Mouse (Mus musculus) forebrain, embryonic 14.5 days (tissue): ENCODE results near the gene Dapk2. TPM values are rescaled to one million over a fixed set of nuclear protein-coding genes. Genes with fewer than 3 reads are reported as not detected.

Source experiments
- ATAC-seq: fragments of 200-750 bp; cut with Nextera tagmentation; 2 replicates; pipeline ENCODE4 v1.8.0; 2017; ENCODE audit warnings: mild to moderate bottlenecking, moderate library complexity
- DNase-seq: peaks from one replicate; pipeline ENCODE4 v3.0.0-alpha.2; 2015; ENCODE audit warnings: low spot score
- H3K27ac ChIP-seq: fragments of 300-500 bp; sonication (generic); 2 replicates; pipeline ENCODE4 v1.5.1; 2014; ENCODE audit warnings: low read depth, mild to moderate bottlenecking, control low read depth, low read length, moderate library complexity
- H3K27me3 ChIP-seq: fragments of 300-500 bp; sonication (generic); replicated peaks from 2 replicates; pipeline ENCODE4 v1.6.1; 2014; ENCODE audit warnings: low read length, control low read depth, mixed read lengths; ENCODE audit not compliant: control insufficient read depth, insufficient read depth
- H3K36me3 ChIP-seq: fragments of 300-500 bp; sonication (generic); 2 replicates; pipeline ENCODE4 v1.6.1; 2014; ENCODE audit warnings: low read length, control low read depth; ENCODE audit not compliant: control insufficient read depth, insufficient read depth
- H3K4me1 ChIP-seq: fragments of 300-500 bp; sonication (generic); 2 replicates; pipeline ENCODE4 v1.6.1; 2014; ENCODE audit warnings: antibody characterized with exemption, low read length, control low read depth; ENCODE audit not compliant: control insufficient read depth, insufficient read depth
- H3K4me2 ChIP-seq: fragments of 300-500 bp; sonication (generic); 2 replicates; pipeline ENCODE4 v1.6.1; 2014; ENCODE audit warnings: mild to moderate bottlenecking, control low read depth, low read length
- H3K4me3 ChIP-seq: fragments of 300-500 bp; sonication (generic); 2 replicates; pipeline ENCODE4 v1.5.1; 2014; ENCODE audit warnings: low read depth, low read length, control low read depth
- H3K9ac ChIP-seq: fragments of 300-500 bp; sonication (generic); 2 replicates; pipeline ENCODE4 v1.6.1; 2014; ENCODE audit warnings: mild to moderate bottlenecking, low read length, control low read depth, moderate library complexity
- H3K9me3 ChIP-seq: fragments of 300-500 bp; sonication (generic); replicated peaks from 2 replicates; pipeline ENCODE4 v1.6.1; 2016; ENCODE audit warnings: low read length, control low read depth, mixed read lengths; ENCODE audit not compliant: control insufficient read depth
- WGBS: fragments of 180-500 bp; shearing (Covaris S2); extraction: QIAGEN DNeasy Blood & Tissue Kit; methylation state at CpG from one replicate; pipeline ENCODE4 v1.1.7; 2014; 5-methylcytosine and 5-hydroxymethylcytosine counted together
- polyA plus RNA-seq: library from polyadenylated mRNA; unstranded; fragments of >200 nt; fragmentation: Nextera tagmentation; extraction: Ambion mirVana; gene quantifications from 2 replicates; pipeline ENCODE4 v1.2.1, GENCODE M21; 2014

Dapk2 gene
- polyA plus RNA-seq, 1 experiment from 2014 or later: 2.3 TPM

GRCm38 (mm10) chr9:66127884-66128283 lies 30.1 kb upstream of the Dapk2 start:
- H3K4me2 ChIP-seq: peak overlapping the region; percentile 81; the same call in 1 of the 2 replicates
- 95% methylated on average over 4 of the region's 4 CpGs for WGBS
- DNase-seq: no peak

GRCm38 (mm10) chr9:66131466-66131865 lies 26.6 kb upstream of the Dapk2 start:
- Histone ChIP-seq H3K4me2 (no peak overlapping the region), H3K27me3 (no peaks in the 10 kb centered on the region), H3K4me1 (peaks cover 10% of the 10 kb centered on the region; the same call in 1 of the 2 replicates), H3K36me3 (peaks cover 29% of the 10 kb centered on the region), H3K9me3 (no peaks in the 10 kb centered on the region), H3K4me3 (no peak overlapping the region), H3K27ac (no peak overlapping the region), H3K9ac (no peak overlapping the region)
- DNase-seq (no peak), ATAC-seq (no peak)
- 96% methylated on average over 2 of the region's 2 CpGs for WGBS

More at GRCm38 (mm10) chr9:66127884-66128283, 30.1 kb upstream of the Dapk2 start:
- H3K9me3 ChIP-seq: no peaks in the 10 kb centered on the region
- H3K9ac ChIP-seq: no peak overlapping the region
- H3K27ac ChIP-seq: no peak overlapping the region
- H3K27me3 ChIP-seq: no peaks in the 10 kb centered on the region
- no peak for ATAC-seq
- H3K4me1 ChIP-seq: peaks cover 22% of the 10 kb centered on the region
- no peak overlapping the region for H3K4me3 ChIP-seq
- H3K36me3 ChIP-seq: peaks cover 3% of the 10 kb centered on the region

- DNase-seq (peak; percentile 31), ATAC-seq (no peak)
- H3K27me3 ChIP-seq: no peaks in the 10 kb centered on the region
- no peak overlapping the region for H3K27ac ChIP-seq
- H3K36me3 ChIP-seq: peaks cover 65% of the 10 kb centered on the region
- H3K9ac ChIP-seq: no peak overlapping the region
- H3K4me2 ChIP-seq: no peak overlapping the region
- WGBS: 55% methylated on average over 4 of the region's 4 CpGs
- no peaks in the 10 kb centered on the region for H3K4me1 ChIP-seq
- H3K9me3 ChIP-seq: no peaks in the 10 kb centered on the region
- H3K4me3 ChIP-seq: no peak overlapping the region
Measured at GRCm38 (mm10) chr9:66135967-66136366, 22.1 kb upstream of the Dapk2 start.

DNA sequence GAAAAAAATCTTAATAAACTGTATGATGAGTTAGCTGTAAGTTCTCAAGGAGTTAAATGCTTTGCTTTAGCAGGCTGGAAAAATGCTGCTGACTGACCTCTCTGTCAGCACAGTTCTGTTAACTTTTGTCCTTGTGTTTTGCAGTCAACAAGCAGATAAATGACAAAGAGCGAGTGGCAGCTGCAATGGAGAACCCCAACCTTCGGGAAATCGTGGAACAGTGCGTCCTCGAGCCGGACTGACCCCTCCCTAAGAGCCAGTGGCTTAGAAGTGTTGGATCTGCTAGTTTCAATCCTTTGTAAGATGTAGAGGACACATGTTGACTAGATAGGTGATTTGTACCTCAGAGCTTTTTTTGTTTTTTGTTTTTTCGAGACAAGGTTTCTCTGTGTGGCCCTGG lies 19.8 kb upstream of the Dapk2 start:
- ATAC-seq: no peak
- no peak overlapping the region for H3K27ac ChIP-seq
- DNase-seq: no peak
- no peaks in the 10 kb centered on the region for H3K27me3 ChIP-seq
- H3K36me3 ChIP-seq: peaks cover 62% of the 10 kb centered on the region
- no peak overlapping the region for H3K4me3 ChIP-seq
- WGBS: 94% methylated on average over 7 of the region's 7 CpGs
- H3K9ac ChIP-seq: no peak overlapping the region
- no peak overlapping the region for H3K4me2 ChIP-seq
- no peaks in the 10 kb centered on the region for H3K4me1 ChIP-seq
- H3K9me3 ChIP-seq: no peaks in the 10 kb centered on the region

GRCm38 (mm10) chr9:66142265-66142664 lies 15.8 kb upstream of the Dapk2 start:
- H3K36me3 ChIP-seq: peaks cover 32% of the 10 kb centered on the region
- 94% methylated on average over 1 of the region's 1 CpGs for WGBS
- no peaks in the 10 kb centered on the region for H3K27me3 ChIP-seq
- H3K9me3 ChIP-seq: no peaks in the 10 kb centered on the region
- no peaks in the 10 kb centered on the region for H3K4me1 ChIP-seq
- ATAC-seq (no peak), DNase-seq (no peak)
- H3K4me3 ChIP-seq: no peak overlapping the region
- H3K9ac ChIP-seq: no peak overlapping the region
- no peak overlapping the region for H3K27ac ChIP-seq
- no peak overlapping the region for H3K4me2 ChIP-seq

- Histone ChIP-seq H3K27ac (no peak overlapping the region), H3K9me3 (no peaks in the 10 kb centered on the region), H3K27me3 (no peaks in the 10 kb centered on the region), H3K4me3 (no peak overlapping the region), H3K9ac (no peak overlapping the region), H3K4me1 (no peaks in the 10 kb centered on the region), H3K36me3 (peaks cover 16% of the 10 kb centered on the region), H3K4me2 (no peak overlapping the region)
- ATAC-seq (peak; percentile 58), DNase-seq (peak; percentile 91)
- WGBS: 10% methylated on average over 6 of the region's 6 CpGs
Measured at GRCm38 (mm10) chr9:66144248-66144647, 13.8 kb upstream of the Dapk2 start.

- no peak overlapping the region for H3K27ac ChIP-seq
- 0 out of 2 replicates have a peak, but pooled peaks cover 2% of the 10 kb centered on the region for H3K36me3 ChIP-seq
- no peaks in the 10 kb centered on the region for H3K27me3 ChIP-seq
- no peak overlapping the region for H3K9ac ChIP-seq
- H3K4me1 ChIP-seq: no peaks in the 10 kb centered on the region
- H3K4me2 ChIP-seq: no peak overlapping the region
- no peak overlapping the region for H3K4me3 ChIP-seq
- H3K9me3 ChIP-seq: no peaks in the 10 kb centered on the region
- ATAC-seq (no peak), DNase-seq (no peak)
Measured at GRCm38 (mm10) chr9:66146141-66146540, 11.9 kb upstream of the Dapk2 start.

DNA sequence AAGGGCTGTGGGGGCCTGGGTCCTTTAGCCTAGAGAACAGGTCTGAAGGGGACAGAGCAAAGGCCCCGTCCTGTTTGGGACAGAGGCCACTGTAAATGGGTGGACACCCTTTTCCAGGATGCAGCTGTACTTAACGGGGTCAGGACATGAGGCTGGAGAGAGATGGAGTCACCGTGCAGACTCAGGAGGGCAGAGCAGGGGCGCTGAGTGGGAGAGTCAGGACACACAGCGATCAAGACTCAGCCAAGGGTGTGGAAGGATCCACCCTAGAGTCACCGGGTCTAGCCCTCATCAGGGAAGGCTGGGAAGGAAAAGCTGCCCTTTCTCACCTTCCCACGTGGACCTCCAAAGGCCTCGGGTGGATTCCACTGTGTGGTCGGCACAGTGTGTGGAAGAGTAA lies 6.0 kb upstream of the Dapk2 start:
- Histone ChIP-seq H3K9ac (no peak overlapping the region), H3K9me3 (no peaks in the 10 kb centered on the region), H3K36me3 (no peaks in the 10 kb centered on the region), H3K4me3 (no peak overlapping the region), H3K27ac (no peak overlapping the region), H3K4me2 (no peak overlapping the region), H3K4me1 (no peaks in the 10 kb centered on the region), H3K27me3 (no peaks in the 10 kb centered on the region)
- DNase-seq: no peak
- ATAC-seq: no peak
- WGBS: 70% methylated on average over 9 of the region's 9 CpGs

GRCm38 (mm10) chr9:66153594-66153993 lies 4.4 kb upstream of the Dapk2 start:
- no peaks in the 10 kb centered on the region for H3K27me3 ChIP-seq
- H3K4me3 ChIP-seq: no peak overlapping the region
- 90% methylated on average over 6 of the region's 6 CpGs for WGBS
- no peak overlapping the region for H3K9ac ChIP-seq
- H3K36me3 ChIP-seq: no peaks in the 10 kb centered on the region
- no peak for ATAC-seq
- no peak for DNase-seq
- no peaks in the 10 kb centered on the region for H3K9me3 ChIP-seq
- no peaks in the 10 kb centered on the region for H3K4me1 ChIP-seq
- H3K4me2 ChIP-seq: no peak overlapping the region
- H3K27ac ChIP-seq: no peak overlapping the region
